Mouse (Mus musculus) forebrain, embryonic 15.5 days (tissue): ENCODE measurements around the gene Ky. TPM values are rescaled to one million over a fixed set of nuclear protein-coding genes. Genes with fewer than 3 reads are reported as not detected.

Experiments used
- ATAC-seq: fragments of 200-750 bp; cut with Nextera tagmentation; replicated peaks from 2 replicates; pipeline ENCODE4 v1.8.0; 2017; ENCODE audit warnings: mild to moderate bottlenecking, moderate TSS enrichment, moderate library complexity
- H3K27ac ChIP-seq: fragments of 300-500 bp; sonication (generic); replicated peaks from 2 replicates; pipeline ENCODE4 v1.5.1; 2015; ENCODE audit warnings: mild to moderate bottlenecking, inconsistent platforms
- H3K27me3 ChIP-seq: fragments of 300-500 bp; sonication (generic); 2 replicates; pipeline ENCODE4 v1.6.1; 2015; ENCODE audit warnings: inconsistent platforms
- H3K36me3 ChIP-seq: fragments of 300-500 bp; sonication (generic); 2 replicates; pipeline ENCODE4 v1.6.1; 2015; ENCODE audit warnings: mild to moderate bottlenecking, inconsistent platforms
- H3K4me1 ChIP-seq: fragments of 300-500 bp; sonication (generic); 2 replicates; pipeline ENCODE4 v1.6.1; 2015; ENCODE audit warnings: inconsistent platforms
- H3K4me2 ChIP-seq: fragments of 300-500 bp; sonication (generic); replicated peaks from 2 replicates; pipeline ENCODE4 v1.6.1; 2015; ENCODE audit warnings: mild to moderate bottlenecking, inconsistent platforms
- H3K4me3 ChIP-seq: fragments of 300-500 bp; sonication (generic); 2 replicates; pipeline ENCODE4 v1.5.1; 2015; ENCODE audit warnings: mild to moderate bottlenecking, inconsistent platforms
- H3K9ac ChIP-seq: fragments of 300-500 bp; sonication (generic); replicated peaks from 2 replicates; pipeline ENCODE4 v1.6.1; 2015; ENCODE audit warnings: mild to moderate bottlenecking, inconsistent platforms
- H3K9me3 ChIP-seq: fragments of 300-500 bp; sonication (generic); 2 replicates; pipeline ENCODE4 v1.6.1; 2016; ENCODE audit warnings: inconsistent platforms
- WGBS: fragments of 180-500 bp; shearing (Covaris S2); methylation state at CpG from one replicate; pipeline ENCODE4 v1.1.7; 2015; ENCODE audit warnings: mixed read lengths; 5-methylcytosine and 5-hydroxymethylcytosine counted together
- polyA plus RNA-seq: library from polyadenylated mRNA; unstranded; fragments of >200 nt; fragmentation: Nextera tagmentation; extraction: Ambion mirVana; gene quantifications from 2 replicates; pipeline ENCODE4 v1.2.1, GENCODE M21; 2015

Ky gene
- polyA plus RNA-seq, 1 experiment from 2014 or later, result 0.20 TPM

DNA sequence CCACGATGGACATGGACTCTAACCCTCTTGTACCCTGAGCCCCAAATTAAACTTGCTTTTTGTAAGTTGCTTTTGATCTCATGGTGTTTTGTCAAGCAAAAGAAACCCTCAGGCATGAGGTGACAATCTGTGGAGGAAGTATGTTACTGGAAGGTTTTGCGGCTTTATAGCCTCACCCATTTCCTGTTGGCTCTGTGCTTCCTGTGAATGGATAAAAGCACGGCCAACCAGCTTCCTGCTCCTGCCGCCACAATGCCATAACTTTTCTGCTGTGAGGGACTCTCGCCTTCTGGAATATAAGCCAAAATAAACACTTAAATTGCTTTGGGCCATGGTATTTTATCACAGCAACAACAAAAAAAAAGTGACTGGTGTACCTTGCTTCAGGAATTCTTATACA lies 71.9 kb downstream of the Ky start:
- H3K36me3 ChIP-seq, result no peaks in the 10 kb centered on the region
- no peak overlapping the region for H3K27ac ChIP-seq
- no peaks in the 10 kb centered on the region for H3K4me1 ChIP-seq
- no peak overlapping the region for H3K9ac ChIP-seq
- no peaks in the 10 kb centered on the region for H3K27me3 ChIP-seq
- H3K4me2 ChIP-seq, result no peak overlapping the region
- H3K9me3 ChIP-seq, result no peaks in the 10 kb centered on the region
- no peak for ATAC-seq
- H3K4me3 ChIP-seq, result no peak overlapping the region
- WGBS, result 87% methylated on average over 5 of the region's 5 CpGs

GRCm38 (mm10) chr9:102581921-102582469 lies 76.4 kb downstream of the Ky start:
- H3K27me3 ChIP-seq, result no peaks in the 10 kb centered on the region
- no peak overlapping the region for H3K27ac ChIP-seq
- H3K9ac ChIP-seq, result no peak overlapping the region
- H3K4me3 ChIP-seq, result no peak overlapping the region
- H3K36me3 ChIP-seq, result peaks cover 13% of the 10 kb centered on the region
- H3K4me2 ChIP-seq, result no peak overlapping the region
- no peaks in the 10 kb centered on the region for H3K4me1 ChIP-seq
- no peak for ATAC-seq
- 87% methylated on average over 12 of the region's 12 CpGs for WGBS
- no peaks in the 10 kb centered on the region for H3K9me3 ChIP-seq

DNA sequence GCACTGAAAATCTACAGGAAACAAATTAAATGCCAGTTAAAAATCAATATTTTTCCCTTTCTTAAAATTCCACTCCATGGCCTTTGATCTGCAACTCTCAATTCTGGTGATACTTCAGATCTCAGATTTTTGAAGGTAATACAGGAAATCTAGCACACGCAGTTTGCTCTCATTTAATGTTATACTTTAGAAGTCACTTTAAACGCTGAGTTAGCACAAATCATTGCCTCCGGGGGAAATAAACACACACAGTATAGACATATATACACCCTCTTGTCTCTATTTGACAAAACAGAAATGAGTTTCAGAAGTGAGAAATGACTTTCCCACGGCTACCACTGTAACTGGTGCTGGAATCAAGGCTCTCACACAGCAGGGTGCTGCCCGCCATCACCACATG lies 81.8 kb downstream of the Ky start:
- H3K4me1 ChIP-seq, result no peaks in the 10 kb centered on the region
- no peak for ATAC-seq
- H3K36me3 ChIP-seq, result peaks cover 18% of the 10 kb centered on the region
- no peak overlapping the region for H3K27ac ChIP-seq
- 82% methylated on average over 5 of the region's 5 CpGs for WGBS
- H3K27me3 ChIP-seq, result no peaks in the 10 kb centered on the region
- H3K9ac ChIP-seq, result no peak overlapping the region
- H3K9me3 ChIP-seq, result no peaks in the 10 kb centered on the region
- H3K4me3 ChIP-seq, result no peak overlapping the region
- H3K4me2 ChIP-seq, result no peak overlapping the region

DNA sequence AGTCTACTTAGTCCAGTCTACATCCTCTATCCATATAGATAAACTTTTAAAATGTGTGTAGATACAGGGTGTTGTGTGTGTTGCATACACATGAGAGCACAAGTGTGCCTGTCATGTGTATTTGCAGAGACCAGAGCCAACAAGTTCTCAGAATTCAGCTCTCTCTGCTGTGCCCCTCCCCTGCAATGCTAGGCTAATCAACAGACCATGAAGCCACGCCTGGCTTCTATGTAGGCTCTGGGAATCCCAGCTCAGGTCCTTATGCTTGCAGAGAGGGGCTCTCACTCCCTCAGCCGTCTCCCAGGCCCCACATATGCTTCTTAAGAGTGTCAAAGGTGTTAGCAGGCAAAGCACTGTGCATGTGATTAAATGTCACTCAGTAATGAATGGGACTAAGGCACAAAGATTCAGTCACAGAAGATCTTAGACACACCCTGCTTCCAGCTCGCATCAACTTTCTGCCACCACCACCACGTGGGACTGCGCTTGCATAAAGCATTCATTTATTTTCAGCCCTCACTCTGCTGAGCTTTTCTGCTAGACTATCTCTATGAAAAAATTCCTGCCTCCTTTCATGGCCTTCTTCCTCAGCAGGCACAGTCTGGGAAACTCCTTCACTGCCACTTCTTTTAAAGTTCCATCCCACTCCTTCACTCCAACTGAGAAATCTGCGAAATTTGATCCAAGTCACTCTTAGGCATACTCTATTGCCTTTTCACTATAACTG lies 89.3 kb downstream of the Ky start:
- Histone ChIP-seq H3K27me3 (no peaks in the 10 kb centered on the region), H3K4me3 (no peak overlapping the region), H3K27ac (no peak overlapping the region), H3K9me3 (no peaks in the 10 kb centered on the region), H3K9ac (no peak overlapping the region), H3K4me1 (no peaks in the 10 kb centered on the region), H3K36me3 (peaks cover 17% of the 10 kb centered on the region; the same call in 1 of the 2 replicates), H3K4me2 (no peak overlapping the region)
- 45% methylated on average over 6 of the region's 6 CpGs for WGBS
- no peak for ATAC-seq

Other genes starting within 250 kb of the Ky start
- gene Ephb1, start 151.1 kb upstream of the Ky start, polyA plus RNA-seq, result 40.5 and 42.3 TPM in 2 replicates
- gene Anapc13, start 120.5 kb downstream of the Ky start, polyA plus RNA-seq, result 148 and 166 TPM in 2 replicates
- gene Cep63, start 120.8 kb downstream of the Ky start, polyA plus RNA-seq, result 48.1 and 49.6 TPM in 2 replicates
- gene Amotl2, start 210.9 kb downstream of the Ky start, polyA plus RNA-seq, result 65.9 and 69.9 TPM in 2 replicates